Mouse (Mus musculus): ENCODE measurements around the gene Syf2.
A peak's percentile ranks its signal among the peaks of the same experiment; 100 is the strongest.

The Syf2 gene

GRCm38 (mm10) chr4:134978930-134979329 is 48.2 kb downstream of the Syf2 start:
- no peak for DNase-seq

- DNase-seq, result no peak
These were observed 51.3 kb downstream of the Syf2 start for GRCm38 (mm10) chr4:134981959-134982431.

- no peak for DNase-seq
These were observed 52.4 kb downstream of the Syf2 start for GRCm38 (mm10) chr4:134983136-134983535.

- peak; percentile 63 for DNase-seq
These were observed 53.9 kb downstream of the Syf2 start for GRCm38 (mm10) chr4:134984555-134984954.

- DNase-seq, result no peak
These were observed 55.1 kb downstream of the Syf2 start for GRCm38 (mm10) chr4:134985626-134986335.

GRCm38 (mm10) chr4:134986336-134986635 is 55.6 kb downstream of the Syf2 start:
- no peak for DNase-seq

GRCm38 (mm10) chr4:134986963-134987362 is 56.3 kb downstream of the Syf2 start:
- no peak for DNase-seq
